Mouse (Mus musculus) cortical plate, adult 2 months (tissue): ENCODE data around the gene Fzd9.

Experiments used
- CTCF ChIP-seq: fragments of 200-500 bp; IDR thresholded peaks from 2 replicates; pipeline ENCODE4 v1.5.1; 2011; ENCODE audit warnings: mild to moderate bottlenecking, control low read depth, low read length; ENCODE audit not compliant: insufficient read depth; ENCODE audit errors: extremely low read depth
- POLR2A ChIP-seq: fragments of 200-500 bp; IDR thresholded peaks from 2 replicates; pipeline ENCODE4 v1.6.1; 2011; ENCODE audit warnings: mild to moderate bottlenecking, low read length, control low read depth; ENCODE audit not compliant: insufficient read depth; ENCODE audit errors: extremely low read depth

DNA sequence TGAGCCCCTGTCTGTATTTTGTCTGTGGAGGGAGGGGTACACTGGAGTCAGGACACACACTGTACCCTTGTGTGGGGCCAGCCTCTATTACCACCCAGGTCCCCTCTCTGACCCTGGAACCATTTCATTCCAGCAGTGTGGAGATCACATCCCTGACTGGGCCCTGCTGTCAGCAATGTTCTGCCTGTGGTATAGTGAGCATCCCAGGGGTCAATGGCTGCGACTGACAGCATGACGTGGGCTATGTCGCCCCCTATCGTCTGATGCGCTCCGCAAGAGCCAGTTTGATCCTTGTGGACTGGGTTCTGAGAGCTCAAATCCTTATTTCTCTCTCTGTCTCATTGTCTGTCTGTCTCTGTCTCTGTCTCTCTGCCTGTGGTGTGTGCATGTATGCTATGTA, 35.2 kb upstream of the Fzd9 start:
- TF ChIP-seq POLR2A, result no peak
- TF ChIP-seq CTCF, result peak; percentile 97
